Mouse (Mus musculus) frontal cortex, postnatal 10 days (tissue): ENCODE data around the gene Ndufs3.
A peak's percentile ranks its signal among the peaks of the same experiment; 100 is the strongest.

Experiments
- DNase-seq, 2 experiments: peaks; one replicate each; pipeline ENCODE4 v3.0.0; 2022; ENCODE audit warnings: low spot score in 2 of 2, mixed read lengths in 1 of 2

Gene Ndufs3

DNA sequence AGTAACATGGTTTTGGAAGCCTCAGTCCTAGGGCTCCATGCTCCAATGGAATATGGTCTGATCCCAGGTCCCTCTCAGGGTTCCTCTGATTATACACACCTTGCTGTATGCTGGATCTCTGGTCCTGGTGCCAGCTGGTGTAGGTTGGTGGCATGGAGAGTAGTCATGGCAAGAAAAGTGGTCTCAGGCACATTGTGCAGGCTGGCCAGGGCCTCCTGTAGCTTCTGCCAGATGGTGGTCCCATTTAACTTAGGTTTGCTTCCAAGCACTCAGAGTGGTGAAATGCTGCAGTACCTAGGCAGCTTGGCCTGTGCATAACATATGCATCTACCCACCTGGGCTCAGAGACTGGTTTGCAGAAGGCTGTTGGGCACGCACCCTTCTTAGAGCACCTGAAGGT lies 54.2 kb downstream of the Ndufs3 start:
- DNase-seq, result no peak

GRCm38 (mm10) chr2:90848331-90848730 lies 56.3 kb downstream of the Ndufs3 start:
- no peak for DNase-seq

DNA sequence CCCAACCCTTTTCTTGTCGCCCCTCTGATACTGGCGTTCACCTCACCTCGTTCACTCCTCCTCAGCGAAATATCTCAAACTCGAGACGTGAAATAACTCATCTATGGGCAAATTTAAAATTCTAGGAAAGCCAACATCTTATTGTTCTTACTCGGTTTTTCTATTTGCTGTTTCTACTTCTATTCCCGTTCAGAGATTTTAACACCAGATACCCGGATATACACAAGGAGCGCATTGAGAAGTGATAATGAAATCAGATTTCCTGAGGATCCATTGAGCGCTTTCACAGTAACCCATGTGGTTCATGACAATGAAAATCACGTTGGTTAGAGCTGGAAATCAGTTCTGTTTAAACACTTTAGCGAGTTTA lies 57.0 kb downstream of the Ndufs3 start:
- DNase-seq, result no peak

DNA sequence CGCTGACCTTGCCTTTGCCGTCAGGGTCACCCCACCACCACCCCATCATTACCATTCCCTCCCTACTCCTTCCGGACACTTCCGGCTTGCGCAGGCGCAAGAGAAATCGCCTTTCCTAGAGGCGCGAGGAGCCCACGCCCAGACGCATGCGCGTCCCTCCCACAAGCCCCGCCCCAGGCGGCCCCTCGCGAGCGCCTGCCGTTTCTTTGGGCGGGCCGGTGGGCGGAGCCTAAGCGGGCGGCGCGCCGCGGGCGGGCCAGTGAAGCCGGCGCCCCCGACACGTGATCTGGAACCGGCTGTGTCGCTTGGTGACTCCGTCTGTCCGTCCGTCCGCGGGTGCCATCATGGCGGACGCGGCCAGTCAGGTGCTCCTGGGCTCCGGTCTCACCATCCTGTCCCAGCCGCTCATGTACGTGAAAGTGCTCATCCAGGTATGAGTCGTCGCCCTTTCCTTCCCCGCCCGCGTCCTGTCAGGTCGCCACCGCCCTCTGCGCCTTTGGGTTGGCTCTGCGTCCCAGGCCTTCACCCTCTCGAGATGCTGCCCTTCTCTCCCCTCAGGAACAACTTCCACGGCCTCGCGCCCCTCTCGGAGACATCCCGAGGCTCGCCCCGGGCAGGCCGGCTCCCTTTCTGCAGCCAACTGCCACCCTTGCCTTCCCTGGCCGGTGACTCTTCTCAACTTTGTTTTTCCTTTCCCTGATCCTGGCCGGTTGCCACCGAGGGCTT lies 57.5 kb downstream of the Ndufs3 start, which contains the start of gene Mtch2:
Gene Mtch2, plus strand, starts transcription at position 201 of the 726 bp plus-strand sequence.
- DNase-seq, result peak; percentile 97 to 98

DNA sequence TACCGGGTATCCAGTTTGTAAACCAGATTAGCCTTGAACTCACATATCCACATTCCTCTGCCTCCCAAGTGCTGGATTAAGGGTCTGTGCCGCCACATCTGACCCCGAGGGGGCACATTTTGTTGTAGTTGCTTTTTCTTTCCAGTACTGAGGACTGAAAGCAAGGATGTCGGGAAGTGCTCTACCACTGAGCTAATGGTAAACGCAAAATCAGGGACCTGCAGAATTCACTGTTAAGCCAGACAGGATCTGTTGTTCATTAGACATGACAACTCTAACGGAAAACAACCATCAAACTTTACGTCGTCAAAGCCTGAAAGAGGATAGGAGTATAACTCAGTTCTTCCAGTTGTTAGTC lies 58.1 kb downstream of the Ndufs3 start:
- peak in 1 of 2 experiments; percentile 29 for DNase-seq

DNA sequence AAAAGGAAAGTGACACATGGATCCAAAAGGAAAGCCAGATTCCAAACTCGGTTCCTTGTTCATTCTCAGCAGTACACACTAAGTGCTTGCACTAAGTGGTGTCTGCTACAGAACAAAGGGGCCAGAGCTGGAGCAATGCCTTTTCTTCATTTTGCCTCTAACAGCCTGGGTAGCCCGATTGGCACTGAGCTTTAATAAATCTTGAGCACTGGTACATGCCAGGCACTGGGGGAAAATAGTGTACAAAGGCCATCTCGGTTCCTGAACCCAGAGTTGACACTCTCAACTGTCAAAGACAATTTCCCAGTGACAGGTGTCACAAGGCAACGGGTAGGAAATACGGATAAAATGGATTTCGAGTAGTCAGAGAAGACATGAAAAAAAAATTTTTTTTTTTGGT lies 58.5 kb downstream of the Ndufs3 start:
- peak in 1 of 2 experiments; percentile 20 for DNase-seq

- DNase-seq, result no peak
Observed at GRCm38 (mm10) chr2:90845234-90845633, 59.4 kb downstream of the Ndufs3 start.
